Mouse (Mus musculus) left cerebral cortex, adult 2 months (tissue): ENCODE data around the gene Med16. TPM values are rescaled to one million over a fixed set of nuclear protein-coding genes. Genes with fewer than 3 reads are reported as not detected.
A peak's percentile ranks its signal among the peaks of the same experiment; 100 is the strongest.

ENCODE experiments used
- DNase-seq, 2 experiments: peaks; one replicate each; pipeline ENCODE4 v3.0.0; 2021 to 2022; ENCODE audit warnings: low spot score in 2 of 2, mixed read lengths in 1 of 2; ENCODE audit errors: extremely low spot score in 1 of 2
- H3K27ac ChIP-seq: fragments of 200-600 bp; 2 replicates; pipeline ENCODE4 v1.8.1; 2022
- H3K4me3 ChIP-seq: fragments of 200-600 bp; 2 replicates; pipeline ENCODE4 v1.8.1; 2022
- CTCF ChIP-seq: fragments of 200-600 bp; IDR thresholded peaks from 2 replicates; pipeline ENCODE4 v1.8.1; 2022; ENCODE audit warnings: antibody characterized with exemption, mild to moderate bottlenecking, moderate library complexity
- intact Hi-C: fragments of 180-260 bp; cut with DNase I; formaldehyde crosslinking; loops from one replicate; pipeline ENCODE4 v1.15.1; 2025
- total RNA-seq, 2 experiments: library from RNA; stranded (reverse); gene quantifications; 2 replicates each; pipeline ENCODE4 v1.2.3; 2021

Gene Med16
- total RNA-seq, 2 experiments from 2014 or later, result 55.3 to 55.5 TPM

- Histone ChIP-seq H3K27ac (no peak overlapping the region), H3K4me3 (no peak overlapping the region)
- no peak for TF ChIP-seq CTCF
- no peak for DNase-seq
- intact Hi-C loops, result no loop called here
Measured at GRCm38 (mm10) chr10:79943471-79943901, 34.8 kb upstream of the Med16 start.

DNA sequence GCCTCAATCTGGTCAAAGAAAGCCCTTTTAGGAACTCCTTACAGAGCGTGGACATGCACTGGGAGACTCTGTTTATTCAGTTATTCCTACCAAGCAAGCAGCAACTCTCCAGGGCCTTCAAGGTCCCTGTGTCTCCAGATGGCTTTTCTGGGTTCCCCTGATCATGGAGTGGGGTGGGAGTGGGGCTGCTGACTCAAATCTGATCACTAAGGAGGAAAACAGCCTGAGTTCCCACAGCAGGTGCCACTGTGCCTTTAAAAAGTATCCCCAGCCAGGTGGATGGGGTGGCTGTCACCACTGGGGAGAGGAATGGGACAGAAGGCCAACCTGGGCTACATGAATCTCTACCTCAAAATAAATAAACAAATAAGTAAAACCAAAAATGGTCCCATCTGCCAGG, 34.3 kb upstream of the Med16 start:
- no peak overlapping the region for H3K27ac ChIP-seq
- intact Hi-C loops, result no loop called here
- no peak overlapping the region for H3K4me3 ChIP-seq
- TF ChIP-seq CTCF, result no peak
- no peak for DNase-seq

DNA sequence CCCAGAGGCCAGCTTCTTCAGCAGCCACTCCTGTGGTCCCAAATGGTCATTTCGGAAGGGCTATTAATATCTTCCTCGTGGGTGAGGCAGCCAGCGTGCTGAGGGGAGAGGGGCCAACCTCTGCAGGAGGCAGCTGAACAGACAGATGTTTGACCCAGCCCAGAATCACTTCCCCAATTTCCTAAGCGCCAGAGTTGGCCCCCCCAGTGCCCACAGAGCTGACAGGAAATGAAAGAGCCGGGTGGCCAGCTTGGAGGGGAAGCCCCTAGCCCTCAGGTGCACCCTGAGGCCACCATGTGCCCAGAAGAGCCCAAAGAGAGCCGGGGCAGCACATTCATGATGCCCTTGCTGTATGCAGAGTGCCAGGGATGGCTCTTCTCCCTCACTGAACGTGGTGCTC, 32.0 kb upstream of the Med16 start:
- no peak for TF ChIP-seq CTCF
- DNase-seq, result no peak
- Histone ChIP-seq H3K4me3 (no peak overlapping the region), H3K27ac (no peak overlapping the region)
- intact Hi-C loops, result no loop called here

- Histone ChIP-seq H3K27ac (no peak overlapping the region), H3K4me3 (no peak overlapping the region)
- no peak for DNase-seq
- intact Hi-C loops, result no loop called here
- no peak for TF ChIP-seq CTCF
Measured at GRCm38 (mm10) chr10:79937775-79938526, 29.2 kb upstream of the Med16 start.

DNA sequence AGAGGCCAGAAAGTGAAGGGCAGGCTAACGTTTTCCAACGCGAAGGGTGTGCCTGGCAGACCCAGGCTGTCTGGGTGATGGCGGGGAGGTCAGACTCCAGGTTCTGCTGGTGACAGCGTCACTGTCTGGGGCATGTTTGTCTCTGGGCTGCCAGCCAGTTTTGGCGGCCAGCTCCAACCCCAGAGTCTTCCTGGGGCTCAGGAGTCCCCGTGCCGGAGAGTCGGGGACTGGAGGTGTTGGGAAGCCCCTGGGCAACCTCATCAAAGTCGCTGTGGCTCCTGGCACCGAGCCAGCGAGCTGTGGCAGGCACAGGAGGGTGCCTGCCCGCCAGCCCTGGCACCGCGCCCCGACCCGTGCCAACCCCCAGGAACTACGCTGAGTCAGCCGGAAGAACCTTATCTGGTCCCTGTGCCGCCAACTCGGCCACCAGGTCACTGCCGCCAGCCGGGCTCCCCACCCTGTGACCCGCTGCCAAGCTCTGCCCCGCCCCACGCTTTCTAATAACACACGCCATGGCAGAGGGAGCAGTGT, 28.3 kb upstream of the Med16 start:
- Histone ChIP-seq H3K27ac (no peak overlapping the region), H3K4me3 (no peak overlapping the region)
- DNase-seq, result no peak
- intact Hi-C loops, result no loop called here
- no peak for TF ChIP-seq CTCF

DNA sequence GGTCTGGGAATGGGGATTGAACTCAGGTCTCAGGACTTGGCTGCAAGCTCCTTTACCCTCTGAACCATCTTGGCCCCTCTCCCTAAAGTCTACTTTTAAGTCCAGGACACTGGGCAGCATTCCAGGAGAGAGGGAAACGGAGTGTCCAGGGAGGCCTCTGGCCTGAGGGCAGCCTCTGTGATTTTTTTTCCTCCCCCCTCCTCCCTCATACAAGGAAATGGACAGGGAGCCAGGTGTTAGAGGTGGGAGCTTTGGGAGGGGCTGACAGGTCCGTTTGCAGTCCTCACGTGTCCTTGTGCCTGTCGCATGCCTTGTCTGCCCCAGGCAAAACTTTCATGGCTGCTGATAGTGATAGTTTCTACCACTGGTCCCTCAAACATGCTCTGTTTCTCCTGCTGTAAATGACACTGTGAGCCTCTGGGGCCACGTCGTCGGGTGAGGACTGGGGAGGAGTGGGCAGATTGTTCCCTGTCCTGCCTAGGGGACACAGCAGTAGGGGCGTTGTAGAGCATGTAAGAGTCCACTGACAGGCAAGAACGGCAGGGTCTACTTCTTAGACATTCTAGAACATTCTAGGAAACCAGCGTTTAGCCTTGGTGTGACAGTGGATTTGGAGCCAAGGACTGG, 27.7 kb upstream of the Med16 start:
- TF ChIP-seq CTCF, result no peak
- no peak overlapping the region for H3K27ac ChIP-seq
- intact Hi-C loops, result no loop called here
- DNase-seq, result no peak
- no peak overlapping the region for H3K4me3 ChIP-seq

- H3K4me3 ChIP-seq, result no peak overlapping the region
- intact Hi-C loops, result no loop called here
- H3K27ac ChIP-seq, result 0 out of 2 replicates have a peak overlapping the region, but pooled peaks have one; percentile 10
- TF ChIP-seq CTCF, result no peak
- no peak for DNase-seq
Measured at GRCm38 (mm10) chr10:79934794-79935569, 26.3 kb upstream of the Med16 start.

- no peak for TF ChIP-seq CTCF
- H3K27ac ChIP-seq, result 0 out of 2 replicates have a peak overlapping the region, but pooled peaks have one; percentile 16
- DNase-seq, result peak; percentile 51 to 68
- H3K4me3 ChIP-seq, result no peak overlapping the region
- intact Hi-C loops, result no loop called here
Measured at GRCm38 (mm10) chr10:79934272-79934721, 25.6 kb upstream of the Med16 start.

GRCm38 (mm10) chr10:79933861-79934260, 25.1 kb upstream of the Med16 start:
- intact Hi-C loops, result no loop called here

DNA sequence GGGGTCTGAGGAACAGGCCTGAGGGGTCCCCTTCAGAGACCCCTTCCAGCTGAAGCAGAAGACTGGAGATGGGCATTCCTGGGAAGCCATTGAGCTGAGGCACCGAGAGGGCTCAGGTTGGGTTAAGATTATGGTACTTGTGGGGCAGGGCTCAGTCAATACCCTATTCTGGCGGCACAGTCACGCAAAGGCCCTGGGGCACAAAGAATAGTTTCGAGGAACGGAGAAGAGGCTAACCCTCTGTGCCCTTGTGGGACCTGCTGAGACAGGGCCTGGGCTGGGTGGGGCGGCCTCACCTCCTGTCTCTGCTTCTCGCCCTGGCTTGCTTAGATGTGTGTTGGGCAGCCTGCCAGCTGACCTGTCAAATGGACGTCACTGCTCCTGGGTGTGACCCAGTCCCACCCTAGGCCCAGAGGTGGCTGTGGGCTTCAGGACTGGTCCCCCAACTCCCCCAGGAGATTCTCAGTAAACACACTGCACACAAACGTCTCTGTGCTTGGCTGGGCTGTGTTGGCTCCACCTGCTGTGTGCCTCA, 24.5 kb upstream of the Med16 start:
- DNase-seq, result no peak
- Histone ChIP-seq H3K27ac (peak overlapping the region; percentile 60; the same call in 1 of the 2 replicates), H3K4me3 (no peak overlapping the region)
- TF ChIP-seq CTCF, result no peak
- intact Hi-C loops, result no loop called here

More at GRCm38 (mm10) chr10:79933861-79934260, 25.1 kb upstream of the Med16 start:
- Histone ChIP-seq H3K4me3 (no peak overlapping the region), H3K27ac (0 out of 2 replicates have a peak overlapping the region, but pooled peaks have one; percentile 16)
- DNase-seq, result no peak
- no peak for TF ChIP-seq CTCF

DNA sequence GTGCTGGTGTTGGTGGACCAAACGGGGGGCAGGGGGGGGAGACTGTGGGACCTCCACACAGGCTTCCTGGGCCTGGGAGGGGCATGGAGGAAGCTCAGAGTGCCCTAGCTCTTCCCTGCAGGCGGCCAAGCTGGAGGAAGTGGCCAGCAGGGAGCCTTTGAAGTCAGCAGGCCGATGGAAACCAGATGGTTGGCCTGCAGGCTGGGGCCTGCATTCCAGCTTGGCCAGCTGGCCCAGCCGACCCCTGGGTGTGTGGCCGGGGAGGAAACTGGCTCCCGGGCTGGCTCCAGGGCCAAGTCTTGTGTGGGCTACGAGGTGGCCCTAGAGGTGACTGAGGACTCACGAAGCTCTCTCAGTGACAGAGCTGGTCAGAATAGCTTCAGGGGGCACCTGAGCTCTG, 24.0 kb upstream of the Med16 start:
- Histone ChIP-seq H3K27ac (peak overlapping the region; percentile 60; the same call in 1 of the 2 replicates), H3K4me3 (no peak overlapping the region)
- DNase-seq, result no peak
- TF ChIP-seq CTCF, result peak; percentile 1; the same call in 1 of the 2 replicates
- intact Hi-C loops, result no loop called here
